ENCODE assay signal across 13 mouse cellular contexts in the genomic region with DNA sequence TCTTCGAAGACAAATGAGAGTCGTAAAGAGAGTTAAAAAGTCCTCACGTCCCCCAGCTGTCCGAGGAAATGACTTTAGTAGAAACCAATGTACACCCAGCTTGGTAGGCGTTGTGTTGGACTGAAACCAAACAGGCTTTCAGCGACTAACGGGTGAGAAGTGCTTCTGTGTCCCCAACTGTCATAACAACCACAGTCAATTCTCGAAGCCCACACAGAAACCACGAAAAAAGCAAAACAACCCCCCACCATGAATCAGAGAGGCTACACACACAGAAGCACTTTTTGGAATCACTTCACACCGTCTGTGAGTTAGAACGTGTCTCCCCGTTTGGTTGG.
DNase-seq lines count a peak whose midpoint lies in the region; ATAC-seq and TF ChIP-seq lines count a peak whose summit lies in the region.
"Had no signal": no experiment of that assay in that cellular context is flagged by ENCODE, and none has a peak within 500 bp of the region (broad histone marks: within the 10 kb centered on the region; RNA-seq: fewer than 3 reads in every experiment).

No protein-coding gene starts in this region.

- WGBS in lung, embryonic 14.5 days, result 74% methylated on average over 12 of the region's 12 CpGs
- WGBS in lung, postnatal 0 days, result 68% methylated on average over 12 of the region's 12 CpGs

- TF ChIP-seq EP300 in lung, postnatal 0 days (IDR thresholded peaks at IDR 0.05), result no peak

- no peaks in the 10 kb centered on the region for H3K4me1 ChIP-seq in lung, embryonic 14.5 days (ENCODE audit: insufficient read depth)
- no peaks in the 10 kb centered on the region for H3K4me1 ChIP-seq in lung, postnatal 0 days (ENCODE audit: insufficient read depth, low read depth, low read length)

- no peak overlapping the region for H3K4me3 ChIP-seq in lung, embryonic 14.5 days (ENCODE audit: low read depth, low read length)
- no peak overlapping the region for H3K4me3 ChIP-seq in lung, postnatal 0 days (ENCODE audit: low read depth, low read length)
- H3K4me3 ChIP-seq: midbrain, embryonic 13.5 days; neural tube, embryonic 12.5 days had no signal

- no peaks in the 10 kb centered on the region for H3K27me3 ChIP-seq in lung, embryonic 14.5 days (ENCODE audit: insufficient read depth, low read length)
- H3K27me3 ChIP-seq in lung, postnatal 0 days (replicated peaks; ENCODE audit: insufficient read depth, low read length), result no peaks in the 10 kb centered on the region
- H3K27me3 ChIP-seq: midbrain, embryonic 13.5 days; neural tube, embryonic 12.5 days had no signal

- peak; percentile 26 for DNase-seq in lung, embryonic 14.5 days
- DNase-seq in lung, postnatal 0 days (ENCODE audit: low spot score), result no peak
- DNase-seq in brain, adult 2 months (ENCODE audit: low read depth, low spot score), result peak; percentile 68
- DNase-seq in layer of hippocampus, postnatal 14 days (ENCODE audit: low spot score in 2 of 2), result peak; percentile 54 to 87
- no peak for DNase-seq in cerebellum, adult 18-20 months
- no peak for DNase-seq in heart, adult 11 months
- DNase-seq: cerebellum, adult 2 months; heart, postnatal 4 days; kidney, adult 11 months; liver had no signal

- no peak for TF ChIP-seq CTCF in lung, embryonic 14.5 days (IDR thresholded peaks at IDR 0.05; ENCODE audit: low read depth)
- no peak for TF ChIP-seq CTCF in lung, postnatal 0 days (IDR thresholded peaks at IDR 0.05)

- H3K4me2 ChIP-seq in lung, embryonic 14.5 days, result no peak overlapping the region
- no peak overlapping the region for H3K4me2 ChIP-seq in lung, postnatal 0 days (replicated peaks; ENCODE audit: low read depth, low read length)
- H3K4me2 ChIP-seq: midbrain, embryonic 13.5 days; neural tube, embryonic 12.5 days had no signal

- no peak overlapping the region for H3K9ac ChIP-seq in lung, embryonic 14.5 days
- H3K9ac ChIP-seq in lung, postnatal 0 days (replicated peaks; ENCODE audit: low read depth), result no peak overlapping the region
- H3K9ac ChIP-seq: midbrain, embryonic 13.5 days; neural tube, embryonic 12.5 days had no signal

- no peak overlapping the region for H3K27ac ChIP-seq in lung, embryonic 14.5 days (ENCODE audit: low read depth)
- H3K27ac ChIP-seq in lung, postnatal 0 days (ENCODE audit: low read length), result no peak overlapping the region
- H3K27ac ChIP-seq: midbrain, embryonic 13.5 days; neural tube, embryonic 12.5 days had no signal

- ATAC-seq in lung, embryonic 14.5 days (ENCODE audit: insufficient read depth), result no peak
- ATAC-seq in lung, postnatal 0 days, result no peak
- ATAC-seq in CD4-positive, CD25-positive, alpha-beta regulatory T cell, adult 4 months, result peak; percentile 64
- ATAC-seq: midbrain, embryonic 13.5 days had no signal

- no peaks in the 10 kb centered on the region for H3K36me3 ChIP-seq in lung, embryonic 14.5 days (ENCODE audit: insufficient read depth)
- no peaks in the 10 kb centered on the region for H3K36me3 ChIP-seq in lung, postnatal 0 days (ENCODE audit: insufficient read depth, low read length)
- H3K36me3 ChIP-seq: midbrain, embryonic 13.5 days; neural tube, embryonic 12.5 days had no signal

- H3K9me3 ChIP-seq in lung, embryonic 14.5 days (ENCODE audit: low read depth, low read length), result no peaks in the 10 kb centered on the region
- no peaks in the 10 kb centered on the region for H3K9me3 ChIP-seq in lung, postnatal 0 days (ENCODE audit: low read length)
- H3K9me3 ChIP-seq: midbrain, embryonic 13.5 days; neural tube, embryonic 12.5 days had no signal

Comparison
In these comparisons a context has a peak if more than half of its experiments do, and no peak if none do; other contexts are left out.
1. DNase-seq: peak in lung, embryonic 14.5 days (single experiment), brain, adult 2 months (single experiment) and layer of hippocampus, postnatal 14 days (2 of 2); none in lung, postnatal 0 days (single experiment), cerebellum, adult 18-20 months (0 of 2) and heart, adult 11 months (single experiment).